Mouse (Mus musculus): ENCODE data around the gene Ifitm6.
"Not testable (repeated sequence)": the region's sequence is repeated elsewhere in the genome, so short reads cannot be mapped to it uniquely, and the experiment has no call there.

The Ifitm6 gene

GRCm38 (mm10) chr7:140968710-140969109, 49.0 kb downstream of the Ifitm6 start:
- not testable (repeated sequence) for DNase-seq

DNA sequence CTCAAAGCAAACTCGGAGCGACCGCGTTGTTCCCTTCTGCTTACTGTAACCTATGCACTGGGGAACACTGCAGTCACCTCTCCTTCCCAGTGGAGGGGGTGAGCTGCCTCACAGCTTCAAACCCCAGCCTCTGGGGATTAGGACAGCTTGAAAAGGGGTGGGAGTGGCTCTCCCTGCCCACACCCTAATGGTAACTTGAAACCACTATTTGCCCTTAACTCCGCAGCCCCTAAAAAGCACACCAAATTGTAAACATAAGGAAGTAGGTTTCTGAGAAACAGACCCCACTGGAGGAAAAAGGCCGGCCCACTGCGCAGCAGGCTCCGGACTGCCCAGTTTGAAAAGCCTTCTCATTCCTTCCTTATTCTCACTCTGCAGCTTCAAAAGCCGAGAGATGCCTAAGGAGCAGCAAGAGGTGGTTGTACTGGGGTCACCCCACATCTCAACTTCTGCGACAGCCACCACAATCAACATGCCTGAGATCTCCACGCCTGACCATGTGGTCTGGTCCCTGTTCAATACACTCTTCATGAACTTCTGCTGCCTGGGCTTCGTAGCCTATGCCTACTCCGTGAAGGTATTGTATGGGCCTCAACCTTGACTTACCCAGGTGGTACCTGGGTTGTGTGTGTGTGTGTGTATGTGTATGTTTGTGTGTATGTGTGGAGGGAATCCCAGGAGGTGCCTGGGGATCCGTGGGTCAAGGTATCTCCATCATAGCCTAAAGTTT, 49.7 kb downstream of the Ifitm6 start:
- DNase-seq = no peak

DNA sequence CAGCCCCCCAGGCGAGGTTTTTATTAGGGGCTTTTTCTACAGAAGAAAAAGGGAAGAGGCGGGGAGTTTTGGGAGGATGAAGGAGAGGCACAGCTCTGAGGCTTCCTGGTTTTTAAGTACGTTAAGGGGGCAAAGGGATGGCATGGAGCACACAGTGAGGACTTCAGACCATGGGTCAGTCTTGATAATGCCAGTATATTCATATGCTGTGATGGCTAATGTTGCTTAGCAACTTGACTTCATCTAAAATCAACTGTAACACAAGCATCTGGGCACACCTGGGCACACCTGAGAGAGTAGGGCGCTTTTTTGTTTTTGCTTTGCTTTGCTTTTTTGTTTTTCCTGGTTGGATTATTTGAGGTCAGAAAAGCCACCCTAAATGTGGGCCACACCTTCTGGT, 50.8 kb downstream of the Ifitm6 start, which contains the start of gene Ifitm1:
Gene Ifitm1 (plus strand): TSS at position 301 of the 400 bp plus-strand sequence.
- DNase-seq = no peak

Measured in retina, postnatal 1 day (tissue).